Mouse (Mus musculus) brain, embryonic 14.5 days (tissue): ENCODE results near the gene Sorbs1.

ENCODE experiments used
- CTCF ChIP-seq: fragments of 200-500 bp; IDR thresholded peaks from 2 replicates; pipeline ENCODE4 v1.5.1; 2012; ENCODE audit warnings: inconsistent platforms, mild to moderate bottlenecking, moderate library complexity, borderline replicate concordance; ENCODE audit not compliant: insufficient read depth, insufficient read length; ENCODE audit errors: extremely low read depth
- POLR2A ChIP-seq: fragments of 200-500 bp; IDR thresholded peaks from 2 replicates; pipeline ENCODE4 v1.6.1; 2012; ENCODE audit warnings: mild to moderate bottlenecking, inconsistent platforms, borderline replicate concordance; ENCODE audit not compliant: poor library complexity, insufficient read depth, insufficient read length, severe bottlenecking; ENCODE audit errors: extremely low read depth

- TF ChIP-seq CTCF (no peak), POLR2A (no peak)
Observed at GRCm38 (mm10) chr19:40429572-40429971, 84.0 kb downstream of the Sorbs1 start.
